Mouse (Mus musculus): Measurements from ENCODE around the gene Ttbk2.

GRCm38 (mm10) chr2:120841211-120841610 lies 9.2 kb downstream of the Ttbk2 start:
- TF ChIP-seq POLR2A (IDR thresholded peaks at IDR 0.05; ENCODE audit: extremely low read depth, insufficient read depth, low read length) (no peak), CTCF (IDR thresholded peaks at IDR 0.05; ENCODE audit: extremely low read depth, insufficient read depth, low read length) (no peak)

All from cortical plate, adult 2 months (tissue).